Mouse (Mus musculus) adrenal gland, postnatal 0 days (tissue): ENCODE measurements around the gene Rasal3. TPM values are rescaled to one million over a fixed set of nuclear protein-coding genes. Genes with fewer than 3 reads are reported as not detected.

Source experiments
- microRNA-seq: library from miRNA; unstranded; fragments of <30 nt; microRNA quantifications from one replicate; pipeline ENCODE4, GENCODE M21; 2016; ENCODE audit warnings: borderline replicate concordance; ENCODE audit not compliant: insufficient number of aligned reads
- polyA plus RNA-seq: library from polyadenylated mRNA; unstranded; fragments of >200 nt; fragmentation: Nextera tagmentation; extraction: Ambion mirVana; gene quantifications from 2 replicates; pipeline ENCODE4 v1.2.1, GENCODE M21; 2015

Rasal3 gene
- 0.80 and 0.92 TPM in 2 replicates for polyA plus RNA-seq

DNA sequence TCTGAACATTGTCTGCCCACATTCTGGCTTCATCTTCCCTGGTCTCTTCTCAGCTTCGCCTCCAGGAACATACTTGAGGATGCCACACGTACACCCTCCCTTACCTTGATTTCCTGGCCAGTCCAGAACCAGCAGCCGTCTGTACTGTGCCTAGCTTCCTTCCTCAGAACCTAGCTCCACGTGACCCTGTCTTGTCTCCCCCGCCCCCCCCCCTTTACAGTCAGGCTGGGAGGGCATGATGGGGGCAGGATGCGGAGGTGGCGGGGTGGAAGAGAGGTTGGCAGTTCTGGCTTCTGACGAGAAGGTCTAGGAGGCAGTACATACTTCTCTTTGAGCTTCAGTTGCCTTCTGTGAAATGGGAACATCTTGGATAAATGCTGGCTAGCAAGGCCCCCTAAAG is at the start of gene Rasal3:
Gene Rasal3, minus strand, starts transcription at position 167 of the 400 bp plus-strand sequence.

DNA sequence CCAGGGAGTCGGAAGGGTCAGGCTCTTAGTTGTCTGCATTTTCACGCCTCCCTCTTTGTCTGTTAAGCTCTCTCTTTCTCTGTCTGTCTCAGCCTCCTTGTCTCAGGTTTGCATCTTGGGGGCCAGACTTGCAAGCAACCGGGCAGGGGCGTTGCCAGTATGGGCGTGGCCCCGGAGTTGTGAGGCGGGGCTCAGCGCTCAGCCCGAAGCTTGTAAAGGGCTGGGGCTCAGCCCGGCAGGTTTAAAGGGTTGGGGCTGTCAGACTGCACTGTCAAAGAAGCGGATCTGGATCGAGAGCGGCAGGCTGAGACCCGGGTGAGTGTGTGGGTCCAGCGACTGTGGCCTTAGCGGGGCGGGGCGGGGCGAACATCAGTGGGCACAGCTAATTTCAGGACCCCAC is 49.1 kb upstream of the Rasal3 start, which contains the start of gene Cyp4f39:
Gene Cyp4f39, plus strand, starts transcription at position 242 of the 400 bp plus-strand sequence.

DNA sequence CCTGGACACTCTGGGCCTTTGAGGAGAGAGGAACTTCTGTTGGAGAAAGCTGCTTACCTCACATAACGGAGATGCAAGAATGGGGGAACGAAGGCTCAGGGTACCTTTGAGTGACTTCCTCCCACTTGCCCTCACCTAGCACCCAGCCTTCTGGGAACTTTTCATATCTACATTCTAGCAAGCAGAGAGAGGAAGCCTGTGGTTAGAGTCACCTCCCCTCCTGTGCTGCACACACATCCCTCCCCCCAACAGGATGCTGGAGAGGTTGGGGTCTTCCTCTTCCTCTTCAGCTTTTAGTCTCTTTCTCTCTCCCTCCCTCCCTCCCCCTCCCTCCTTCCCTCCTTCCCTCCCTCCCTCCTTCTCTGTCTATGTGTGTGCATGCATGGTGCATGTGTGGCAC is 20.7 kb upstream of the Rasal3 start, which contains the start of gene Pglyrp2:
Gene Pglyrp2, minus strand, starts transcription at position 134 of the 400 bp plus-strand sequence.

DNA sequence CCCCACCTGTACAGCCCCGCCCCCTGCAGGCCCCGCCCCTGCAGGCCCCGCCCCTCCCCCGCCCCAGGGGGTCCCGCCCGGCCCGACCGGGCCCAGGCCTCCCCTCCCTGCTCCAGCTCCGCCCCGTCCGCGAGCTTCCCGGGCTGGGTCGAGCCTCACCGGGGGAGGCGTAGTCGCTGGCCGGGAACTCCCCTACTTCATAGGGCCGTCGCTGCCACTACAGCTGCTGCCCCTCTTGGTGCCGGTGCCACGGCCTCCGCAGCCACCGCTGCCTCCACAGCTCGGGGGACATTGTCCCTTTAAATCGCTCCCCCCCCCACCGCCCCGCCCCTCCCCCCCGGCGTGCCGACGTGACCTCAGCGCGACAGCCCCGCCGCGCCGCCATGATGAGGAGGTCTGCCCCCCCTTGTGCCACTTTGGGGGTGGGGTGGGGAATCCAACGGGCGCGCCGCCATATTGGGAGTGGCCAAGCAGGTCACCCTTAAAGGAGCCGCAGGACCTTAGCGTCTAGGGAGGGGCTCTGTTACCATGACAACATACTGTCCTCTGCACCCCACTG is 14.2 kb downstream of the Rasal3 start, which contains the start of gene Wiz:
Gene Wiz, minus strand, starts transcription at position 339 of the 559 bp plus-strand sequence.

DNA sequence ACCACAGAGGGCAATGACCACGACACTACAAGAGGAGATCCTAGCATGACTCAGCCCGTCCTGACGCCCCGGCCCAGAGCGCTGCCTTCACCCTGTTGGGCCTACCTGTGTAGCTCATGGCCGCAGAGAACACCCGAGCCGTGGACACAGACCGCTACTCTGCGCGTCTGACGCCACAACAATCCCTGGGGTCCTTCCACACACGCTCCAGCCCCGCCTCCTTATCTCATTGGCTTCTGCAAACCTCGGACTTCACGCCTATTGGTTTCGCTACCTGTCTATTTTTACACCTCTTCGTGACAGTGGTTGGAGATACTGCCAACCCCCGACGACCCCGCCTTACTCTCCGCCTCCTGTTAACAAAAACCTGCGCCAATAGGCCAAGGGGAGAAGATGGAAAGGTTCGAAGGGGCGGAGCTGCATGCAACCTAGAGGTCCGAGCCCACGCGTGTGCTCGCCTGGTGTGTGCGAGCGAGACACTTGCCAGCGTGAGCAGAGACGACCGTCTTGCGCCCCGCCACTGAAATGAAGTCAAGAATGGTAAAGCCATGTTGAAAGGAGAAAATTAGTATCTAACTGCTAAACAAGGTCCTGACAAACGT is 52.9 kb downstream of the Rasal3 start, which contains the start of gene Akap8l:
Gene Akap8l, minus strand, starts transcription at position 226 of the 602 bp plus-strand sequence.

Small RNA genes within 50 kb of the gene (microRNA-seq; reads per million reads assigned to microRNA genes)
- not detected for gene Gm22201

Other genes starting within 250 kb of the Rasal3 start
- 2.2 and 2.8 TPM in 2 replicates for gene Notch3, start 236.7 kb downstream of the Rasal3 start, polyA plus RNA-seq
- gene Ephx3, start 214.0 kb downstream of the Rasal3 start, polyA plus RNA-seq: 0.08 and 0.32 TPM in 2 replicates
- gene Brd4, start 118.9 kb downstream of the Rasal3 start, polyA plus RNA-seq: 57.4 and 64.8 TPM in 2 replicates
- gene Akap8, start 82.3 kb downstream of the Rasal3 start, polyA plus RNA-seq: 29.2 and 46.3 TPM in 2 replicates
- 55.9 and 87.5 TPM in 2 replicates for gene Akap8l, start 53.0 kb downstream of the Rasal3 start, polyA plus RNA-seq
- gene Wiz, start 14.1 kb downstream of the Rasal3 start, polyA plus RNA-seq: 15.6 and 16.9 TPM in 2 replicates
- gene Pglyrp2, start 20.6 kb upstream of the Rasal3 start, polyA plus RNA-seq: 0.97 and 0.98 TPM in 2 replicates
- gene Cyp4f39, start 49.1 kb upstream of the Rasal3 start, polyA plus RNA-seq: 0.41 and 0.47 TPM in 2 replicates
- gene Cyp4f17, start 102.5 kb upstream of the Rasal3 start, polyA plus RNA-seq: 7.6 and 8.8 TPM in 2 replicates
- 21.5 and 25.9 TPM in 2 replicates for gene Cyp4f16, start 133.0 kb upstream of the Rasal3 start, polyA plus RNA-seq
- gene Cyp4f37, start 217.7 kb upstream of the Rasal3 start, polyA plus RNA-seq: not detected in 2 replicates